Mouse (Mus musculus) left cerebral cortex, adult 11 months (tissue): ENCODE measurements around the gene Dohh.

ENCODE experiments used
- DNase-seq: peaks from one replicate; pipeline ENCODE4 v3.0.0; 2022; ENCODE audit warnings: low spot score

The Dohh gene

GRCm38 (mm10) chr10:81418216-81419070 lies 34.2 kb downstream of the Dohh start:
- no peak for DNase-seq

- no peak for DNase-seq
These were observed 35.1 kb downstream of the Dohh start for GRCm38 (mm10) chr10:81419111-81419928.

- no peak for DNase-seq
These were observed 36.1 kb downstream of the Dohh start for GRCm38 (mm10) chr10:81420191-81420767.

- no peak for DNase-seq
These were observed 37.0 kb downstream of the Dohh start for GRCm38 (mm10) chr10:81421041-81421796.

GRCm38 (mm10) chr10:81421797-81422100 lies 37.5 kb downstream of the Dohh start:
- no peak for DNase-seq

- DNase-seq, result no peak
These were observed 38.0 kb downstream of the Dohh start for GRCm38 (mm10) chr10:81422191-81422590.

- DNase-seq, result no peak
These were observed 38.5 kb downstream of the Dohh start for GRCm38 (mm10) chr10:81422661-81423217.

GRCm38 (mm10) chr10:81423476-81424245 lies 39.4 kb downstream of the Dohh start:
- DNase-seq, result no peak

GRCm38 (mm10) chr10:81424246-81425051 lies 40.2 kb downstream of the Dohh start:
- no peak for DNase-seq

GRCm38 (mm10) chr10:81425236-81425850 lies 41.1 kb downstream of the Dohh start:
- no peak for DNase-seq

GRCm38 (mm10) chr10:81426081-81426671 lies 41.9 kb downstream of the Dohh start:
- no peak for DNase-seq

GRCm38 (mm10) chr10:81426897-81427296 lies 42.7 kb downstream of the Dohh start:
- DNase-seq, result no peak

- no peak for DNase-seq
These were observed 43.1 kb downstream of the Dohh start for GRCm38 (mm10) chr10:81427327-81427726.

GRCm38 (mm10) chr10:81427804-81428506 lies 43.7 kb downstream of the Dohh start:
- no peak for DNase-seq

GRCm38 (mm10) chr10:81428507-81428870 lies 44.3 kb downstream of the Dohh start:
- no peak for DNase-seq

- no peak for DNase-seq
These were observed 44.9 kb downstream of the Dohh start for GRCm38 (mm10) chr10:81429092-81429491.

- no peak for DNase-seq
These were observed 45.4 kb downstream of the Dohh start for GRCm38 (mm10) chr10:81429605-81430061.

- no peak for DNase-seq
These were observed 46.1 kb downstream of the Dohh start for GRCm38 (mm10) chr10:81430141-81430830.
